Mouse (Mus musculus) stomach, embryonic 15.5 days (tissue): ENCODE data around the gene St6gal1. TPM values are rescaled to one million over a fixed set of nuclear protein-coding genes. Genes with fewer than 3 reads are reported as not detected.

ENCODE experiments used
- ATAC-seq: fragments of 200-750 bp; cut with Nextera tagmentation; 2 replicates; pipeline ENCODE4 v1.8.0; 2017; ENCODE audit warnings: low read depth, moderate number of reproducible peaks, moderate TSS enrichment; ENCODE audit not compliant: insufficient read depth, low FRiP score
- H3K27ac ChIP-seq: fragments of 300-500 bp; sonication (generic); 2 replicates; pipeline ENCODE4 v1.5.1; 2015; ENCODE audit warnings: mild to moderate bottlenecking, inconsistent platforms
- H3K27me3 ChIP-seq: fragments of 300-500 bp; sonication (generic); replicated peaks from 2 replicates; pipeline ENCODE4 v1.6.1; 2015; ENCODE audit warnings: inconsistent platforms
- H3K36me3 ChIP-seq: fragments of 300-500 bp; sonication (generic); 2 replicates; pipeline ENCODE4 v1.6.1; 2015; ENCODE audit warnings: inconsistent platforms
- H3K4me1 ChIP-seq: fragments of 300-500 bp; sonication (generic); 2 replicates; pipeline ENCODE4 v1.6.1; 2015; ENCODE audit warnings: inconsistent platforms
- H3K4me2 ChIP-seq: fragments of 300-500 bp; sonication (generic); 2 replicates; pipeline ENCODE4 v1.6.1; 2015; ENCODE audit warnings: mild to moderate bottlenecking, inconsistent platforms
- H3K4me3 ChIP-seq: fragments of 300-500 bp; sonication (generic); replicated peaks from 2 replicates; pipeline ENCODE4 v1.5.1; 2015; ENCODE audit warnings: inconsistent platforms
- H3K9ac ChIP-seq: fragments of 300-500 bp; sonication (generic); 2 replicates; pipeline ENCODE4 v1.6.1; 2015; ENCODE audit warnings: inconsistent platforms
- H3K9me3 ChIP-seq: fragments of 300-500 bp; sonication (generic); 2 replicates; pipeline ENCODE4 v1.6.1; 2016; ENCODE audit warnings: inconsistent platforms
- whole genome bisulfite sequencing: fragments of 180-500 bp; shearing (Covaris S2); methylation state at CpG from one replicate; pipeline ENCODE4 v1.1.7; 2015; 5-methylcytosine and 5-hydroxymethylcytosine counted together
- polyA plus RNA-seq: library from polyadenylated mRNA; unstranded; fragments of >200 nt; fragmentation: Nextera tagmentation; extraction: Ambion mirVana; gene quantifications from 2 replicates; pipeline ENCODE4 v1.2.1, GENCODE M21; 2015

St6gal1 gene
- polyA plus RNA-seq, 1 experiment from 2014 or later = 16.3 TPM

- Histone ChIP-seq H3K4me2 (no peak overlapping the region), H3K27me3 (no peaks in the 10 kb centered on the region), H3K9me3 (no peaks in the 10 kb centered on the region), H3K9ac (no peak overlapping the region), H3K4me3 (no peak overlapping the region), H3K4me1 (peaks cover 11% of the 10 kb centered on the region; the same call in 1 of the 2 replicates), H3K36me3 (0 out of 2 replicates have a peak, but pooled peaks cover 6% of the 10 kb centered on the region), H3K27ac (peak overlapping the region; percentile 88)
- 20% methylated on average over 7 of the region's 7 CpGs for WGBS
- ATAC-seq = peak; percentile 63; the same call in 1 of the 2 replicates
Measured at GRCm38 (mm10) chr16:23317411-23318047, 93.0 kb downstream of the St6gal1 start.

GRCm38 (mm10) chr16:23320025-23320424, 95.5 kb downstream of the St6gal1 start:
- H3K9ac ChIP-seq = no peak overlapping the region
- H3K4me2 ChIP-seq = no peak overlapping the region
- H3K36me3 ChIP-seq = 0 out of 2 replicates have a peak, but pooled peaks cover 6% of the 10 kb centered on the region
- H3K4me1 ChIP-seq = peaks cover 11% of the 10 kb centered on the region; the same call in 1 of the 2 replicates
- H3K4me3 ChIP-seq = no peak overlapping the region
- no peak for ATAC-seq
- no peak overlapping the region for H3K27ac ChIP-seq
- no peaks in the 10 kb centered on the region for H3K27me3 ChIP-seq
- H3K9me3 ChIP-seq = no peaks in the 10 kb centered on the region
- 78% methylated on average over 3 of the region's 3 CpGs for WGBS

GRCm38 (mm10) chr16:23320579-23320978, 96.0 kb downstream of the St6gal1 start:
- Histone ChIP-seq H3K9ac (no peak overlapping the region), H3K27ac (no peak overlapping the region), H3K36me3 (0 out of 2 replicates have a peak, but pooled peaks cover 6% of the 10 kb centered on the region), H3K4me3 (no peak overlapping the region), H3K9me3 (no peaks in the 10 kb centered on the region), H3K4me1 (peaks cover 11% of the 10 kb centered on the region; the same call in 1 of the 2 replicates), H3K27me3 (no peaks in the 10 kb centered on the region), H3K4me2 (no peak overlapping the region)
- no peak for ATAC-seq
- WGBS = 88% methylated on average over 6 of the region's 6 CpGs

- H3K4me2 ChIP-seq = no peak overlapping the region
- H3K9ac ChIP-seq = no peak overlapping the region
- no peaks in the 10 kb centered on the region for H3K9me3 ChIP-seq
- no peak for ATAC-seq
- H3K27me3 ChIP-seq = no peaks in the 10 kb centered on the region
- H3K4me3 ChIP-seq = no peak overlapping the region
- H3K36me3 ChIP-seq = 0 out of 2 replicates have a peak, but pooled peaks cover 6% of the 10 kb centered on the region
- no peak overlapping the region for H3K27ac ChIP-seq
- peaks cover 8% of the 10 kb centered on the region; the same call in 1 of the 2 replicates for H3K4me1 ChIP-seq
Measured at GRCm38 (mm10) chr16:23322453-23322852, 97.9 kb downstream of the St6gal1 start.

GRCm38 (mm10) chr16:23323915-23324314, 99.4 kb downstream of the St6gal1 start:
- no peak for ATAC-seq
- Histone ChIP-seq H3K27ac (no peak overlapping the region), H3K27me3 (no peaks in the 10 kb centered on the region)

GRCm38 (mm10) chr16:23324867-23325650, 100.5 kb downstream of the St6gal1 start:
- 68% methylated on average over 6 of the region's 6 CpGs for WGBS
- H3K27ac ChIP-seq = no peak overlapping the region
- H3K9ac ChIP-seq = no peak overlapping the region
- no peaks in the 10 kb centered on the region for H3K9me3 ChIP-seq
- no peaks in the 10 kb centered on the region for H3K27me3 ChIP-seq
- 0 out of 2 replicates have a peak, but pooled peaks have one; percentile 23 for ATAC-seq
- H3K4me3 ChIP-seq = no peak overlapping the region
- H3K4me2 ChIP-seq = no peak overlapping the region
- H3K4me1 ChIP-seq = no peaks in the 10 kb centered on the region
- H3K36me3 ChIP-seq = 0 out of 2 replicates have a peak, but pooled peaks cover 6% of the 10 kb centered on the region

More at GRCm38 (mm10) chr16:23323915-23324314, 99.4 kb downstream of the St6gal1 start:
- H3K4me1 ChIP-seq = no peaks in the 10 kb centered on the region
- H3K9ac ChIP-seq = no peak overlapping the region
- 0 out of 2 replicates have a peak, but pooled peaks cover 6% of the 10 kb centered on the region for H3K36me3 ChIP-seq
- H3K9me3 ChIP-seq = no peaks in the 10 kb centered on the region
- WGBS = 44% methylated on average over 3 of the region's 3 CpGs
- H3K4me3 ChIP-seq = no peak overlapping the region
- H3K4me2 ChIP-seq = no peak overlapping the region

- 60% methylated on average over 6 of the region's 6 CpGs for WGBS
- peak; percentile 80; the same call in 1 of the 2 replicates for ATAC-seq
Measured at GRCm38 (mm10) chr16:23326664-23327063, 102.1 kb downstream of the St6gal1 start.

GRCm38 (mm10) chr16:23327266-23327665, 102.7 kb downstream of the St6gal1 start:
- 83% methylated on average over 7 of the region's 7 CpGs for WGBS
- no peaks in the 10 kb centered on the region for H3K27me3 ChIP-seq
- ATAC-seq = no peak

More at GRCm38 (mm10) chr16:23326664-23327063, 102.1 kb downstream of the St6gal1 start:
- H3K36me3 ChIP-seq = no peaks in the 10 kb centered on the region
- no peaks in the 10 kb centered on the region for H3K27me3 ChIP-seq
- no peak overlapping the region for H3K4me2 ChIP-seq
- H3K9ac ChIP-seq = no peak overlapping the region
- H3K4me1 ChIP-seq = no peaks in the 10 kb centered on the region
- no peak overlapping the region for H3K4me3 ChIP-seq
- peak overlapping the region; percentile 0; the same call in 1 of the 2 replicates for H3K27ac ChIP-seq
- no peaks in the 10 kb centered on the region for H3K9me3 ChIP-seq

GRCm38 (mm10) chr16:23328201-23328600, 103.7 kb downstream of the St6gal1 start:
- Histone ChIP-seq H3K4me2 (no peak overlapping the region), H3K4me3 (no peak overlapping the region), H3K27ac (no peak overlapping the region), H3K27me3 (no peaks in the 10 kb centered on the region), H3K4me1 (no peaks in the 10 kb centered on the region), H3K9me3 (no peaks in the 10 kb centered on the region), H3K9ac (no peak overlapping the region), H3K36me3 (no peaks in the 10 kb centered on the region)
- no peak for ATAC-seq
- WGBS = 85% methylated on average over 7 of the region's 7 CpGs

More at GRCm38 (mm10) chr16:23327266-23327665, 102.7 kb downstream of the St6gal1 start:
- Histone ChIP-seq H3K4me1 (no peaks in the 10 kb centered on the region), H3K27ac (no peak overlapping the region), H3K4me2 (no peak overlapping the region), H3K9ac (no peak overlapping the region), H3K9me3 (no peaks in the 10 kb centered on the region), H3K36me3 (no peaks in the 10 kb centered on the region), H3K4me3 (no peak overlapping the region)

GRCm38 (mm10) chr16:23332136-23332535, 107.6 kb downstream of the St6gal1 start:
- no peak for ATAC-seq

GRCm38 (mm10) chr16:23332686-23333085, 108.1 kb downstream of the St6gal1 start:
- no peak overlapping the region for H3K4me3 ChIP-seq
- no peak overlapping the region for H3K9ac ChIP-seq
- 55% methylated on average over 6 of the region's 6 CpGs for WGBS
- H3K36me3 ChIP-seq = no peaks in the 10 kb centered on the region
- no peak for ATAC-seq
- H3K27ac ChIP-seq = no peak overlapping the region
- no peaks in the 10 kb centered on the region for H3K4me1 ChIP-seq
- no peaks in the 10 kb centered on the region for H3K9me3 ChIP-seq
- H3K4me2 ChIP-seq = no peak overlapping the region
- H3K27me3 ChIP-seq = no peaks in the 10 kb centered on the region

More at GRCm38 (mm10) chr16:23332136-23332535, 107.6 kb downstream of the St6gal1 start:
- H3K4me2 ChIP-seq = no peak overlapping the region
- H3K9ac ChIP-seq = no peak overlapping the region
- H3K27ac ChIP-seq = no peak overlapping the region
- WGBS = 49% methylated on average over 2 of the region's 2 CpGs
- H3K27me3 ChIP-seq = no peaks in the 10 kb centered on the region
- H3K4me3 ChIP-seq = no peak overlapping the region
- H3K36me3 ChIP-seq = no peaks in the 10 kb centered on the region
- H3K9me3 ChIP-seq = no peaks in the 10 kb centered on the region
- no peaks in the 10 kb centered on the region for H3K4me1 ChIP-seq
